Mouse (Mus musculus): ENCODE measurements around the gene Ankrd40. TPM values are rescaled to one million over a fixed set of nuclear protein-coding genes. Genes with fewer than 3 reads are reported as not detected.

Gene Ankrd40
- polyA plus RNA-seq, 1 experiment = 73.2 TPM

DNA sequence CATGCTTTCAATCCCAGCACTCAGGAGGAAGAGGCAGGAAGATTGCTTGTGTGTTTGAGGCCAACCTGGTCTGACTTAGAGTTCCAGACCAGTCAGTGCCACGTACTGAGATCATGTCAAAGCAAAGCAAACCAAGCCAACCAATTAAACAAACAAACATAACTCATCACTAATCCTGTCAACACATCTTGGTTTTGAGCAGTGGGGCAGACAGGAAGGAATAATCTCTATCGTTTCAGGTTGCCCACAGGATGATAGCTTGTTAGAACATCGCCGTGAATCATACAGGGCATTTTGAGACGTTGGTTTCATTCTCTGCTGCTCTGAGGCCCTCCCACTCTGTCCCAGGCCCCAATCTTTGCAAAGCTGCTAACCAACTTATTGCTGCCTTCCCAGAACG is 42.2 kb downstream of the Ankrd40 start:
- peaks cover 37% of the 10 kb centered on the region; the same call in 1 of the 2 replicates for H3K4me1 ChIP-seq (ENCODE audit: control insufficient read depth, insufficient read depth, insufficient read length, low read length)
- WGBS = 84% methylated on average over 6 of the region's 6 CpGs

DNA sequence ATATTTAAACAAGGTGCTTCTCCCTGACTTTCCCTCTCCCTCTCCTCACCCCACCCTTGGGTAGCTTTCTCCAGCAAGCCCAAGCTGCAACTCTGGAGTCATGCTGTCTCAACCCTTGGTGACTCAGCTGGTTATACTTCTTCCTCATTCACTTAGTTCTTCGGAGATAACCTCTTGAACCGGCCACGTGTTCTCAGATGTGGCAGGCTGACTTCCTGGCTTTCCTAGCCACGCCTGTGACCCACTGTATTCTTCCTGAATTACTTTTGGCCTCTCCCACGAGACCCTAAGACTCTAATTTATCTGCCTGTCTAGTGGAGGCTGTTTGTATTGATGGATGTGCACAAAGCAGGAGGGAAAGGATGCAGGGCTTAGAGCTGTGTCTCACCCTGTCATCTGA is 43.0 kb downstream of the Ankrd40 start:
- Histone ChIP-seq H3K4me1 (ENCODE audit: control insufficient read depth, insufficient read depth, insufficient read length, low read length) (peaks cover 33% of the 10 kb centered on the region; the same call in 1 of the 2 replicates), H3K27me3 (ENCODE audit: control insufficient read depth, insufficient read depth, low read length) (no peaks in the 10 kb centered on the region), H3K36me3 (ENCODE audit: control insufficient read depth, insufficient read depth, low read length) (peaks cover 13% of the 10 kb centered on the region), H3K27ac (ENCODE audit: insufficient read depth, low read depth, low read length) (peak overlapping the region; percentile 79), H3K4me3 (ENCODE audit: low read depth, low read length) (no peak overlapping the region)
- 3% methylated on average over 5 of the region's 5 CpGs for WGBS
- TF ChIP-seq CTCF (IDR thresholded peaks at IDR 0.05; ENCODE audit: extremely low read depth, insufficient read length, insufficient replicate concordance, low read depth, low read length) (no peak), POLR2A (IDR thresholded peaks at IDR 0.05; ENCODE audit: low read depth, low read length) (no peak)

More for the DNA sequence above, 42.2 kb downstream of the Ankrd40 start:
- TF ChIP-seq CTCF (IDR thresholded peaks at IDR 0.05; ENCODE audit: extremely low read depth, insufficient read length, insufficient replicate concordance, low read depth, low read length) = no peak
- no peak for TF ChIP-seq POLR2A (IDR thresholded peaks at IDR 0.05; ENCODE audit: low read depth, low read length)
- Histone ChIP-seq H3K36me3 (ENCODE audit: control insufficient read depth, insufficient read depth, low read length) (peaks cover 13% of the 10 kb centered on the region), H3K4me3 (ENCODE audit: low read depth, low read length) (no peak overlapping the region), H3K27me3 (ENCODE audit: control insufficient read depth, insufficient read depth, low read length) (no peaks in the 10 kb centered on the region), H3K27ac (ENCODE audit: insufficient read depth, low read depth, low read length) (peak overlapping the region; percentile 79; the same call in 1 of the 2 replicates)

DNA sequence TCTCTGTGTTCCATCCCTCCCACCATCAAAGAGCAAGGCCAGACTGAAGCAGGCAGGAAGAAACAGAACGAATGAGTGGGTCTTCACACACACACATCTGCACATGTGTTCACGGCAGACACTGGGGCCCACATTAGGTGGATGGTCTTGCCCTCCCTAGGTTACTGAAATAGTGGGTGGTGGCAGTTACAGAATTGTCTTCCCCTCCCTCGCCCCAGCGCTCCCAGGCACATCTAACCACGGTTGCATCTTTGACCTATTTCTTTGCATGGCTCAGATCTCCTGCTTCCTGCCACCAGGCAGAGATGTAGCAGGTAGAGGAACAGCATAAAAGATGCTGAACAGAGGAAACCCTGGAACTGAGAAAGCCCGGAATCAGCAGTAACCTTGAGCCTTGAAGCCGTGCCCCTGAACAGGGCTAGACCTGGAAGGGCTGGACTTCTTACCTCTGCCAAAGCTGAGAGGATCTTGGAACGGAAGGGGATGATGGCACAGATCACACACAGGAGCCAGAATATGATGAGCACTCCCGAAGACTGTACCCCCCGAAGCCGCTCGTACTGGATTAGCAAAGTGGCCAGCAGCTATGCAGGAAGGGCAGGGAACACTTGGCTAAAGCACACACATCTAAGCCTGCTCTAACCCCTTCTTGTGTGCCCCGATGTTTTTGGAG is 46.6 kb downstream of the Ankrd40 start:
- no peak for TF ChIP-seq CTCF (IDR thresholded peaks at IDR 0.05; ENCODE audit: extremely low read depth, insufficient read length, insufficient replicate concordance, low read depth, low read length)
- TF ChIP-seq POLR2A (IDR thresholded peaks at IDR 0.05; ENCODE audit: low read depth, low read length) = no peak
- no peak overlapping the region for H3K27ac ChIP-seq (ENCODE audit: insufficient read depth, low read depth, low read length)
- H3K36me3 ChIP-seq (ENCODE audit: control insufficient read depth, insufficient read depth, low read length) = peaks cover 7% of the 10 kb centered on the region
- H3K27me3 ChIP-seq (ENCODE audit: control insufficient read depth, insufficient read depth, low read length) = no peaks in the 10 kb centered on the region
- no peak overlapping the region for H3K4me3 ChIP-seq (ENCODE audit: low read depth, low read length)
- 89% methylated on average over 13 of the region's 13 CpGs for WGBS
- H3K4me1 ChIP-seq (ENCODE audit: control insufficient read depth, insufficient read depth, insufficient read length, low read length) = peaks cover 23% of the 10 kb centered on the region; the same call in 1 of the 2 replicates

DNA sequence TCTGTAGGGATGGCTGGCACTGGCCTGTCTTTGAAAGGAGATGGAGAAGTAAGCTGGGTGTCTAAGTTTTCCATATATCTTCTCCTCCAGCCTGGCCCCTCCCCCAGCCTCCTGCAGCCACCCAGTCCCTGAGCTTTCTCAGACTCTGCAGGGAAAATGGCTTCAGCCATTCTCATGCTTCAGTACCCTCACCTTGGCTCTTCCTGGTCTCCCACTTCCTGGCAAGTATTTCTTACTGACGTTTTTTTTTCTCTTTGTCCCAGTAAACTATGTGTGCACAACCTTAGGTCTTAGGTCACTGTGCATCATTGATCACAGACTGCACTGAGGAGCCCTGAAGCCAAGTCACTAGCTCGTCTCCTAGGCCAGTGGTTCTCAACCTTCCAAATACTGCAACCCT is 51.3 kb downstream of the Ankrd40 start:
- WGBS = 44% methylated on average over 2 of the region's 2 CpGs
- no peak overlapping the region for H3K4me3 ChIP-seq (ENCODE audit: low read depth, low read length)
- no peak overlapping the region for H3K27ac ChIP-seq (ENCODE audit: insufficient read depth, low read depth, low read length)
- no peaks in the 10 kb centered on the region for H3K36me3 ChIP-seq (ENCODE audit: control insufficient read depth, insufficient read depth, low read length)
- peaks cover under 1% of the 10 kb centered on the region; the same call in 1 of the 2 replicates for H3K4me1 ChIP-seq (ENCODE audit: control insufficient read depth, insufficient read depth, insufficient read length, low read length)
- no peaks in the 10 kb centered on the region for H3K27me3 ChIP-seq (ENCODE audit: control insufficient read depth, insufficient read depth, low read length)
- TF ChIP-seq CTCF (IDR thresholded peaks at IDR 0.05; ENCODE audit: extremely low read depth, insufficient read length, insufficient replicate concordance, low read depth, low read length) = no peak
- no peak for TF ChIP-seq POLR2A (IDR thresholded peaks at IDR 0.05; ENCODE audit: low read depth, low read length)

DNA sequence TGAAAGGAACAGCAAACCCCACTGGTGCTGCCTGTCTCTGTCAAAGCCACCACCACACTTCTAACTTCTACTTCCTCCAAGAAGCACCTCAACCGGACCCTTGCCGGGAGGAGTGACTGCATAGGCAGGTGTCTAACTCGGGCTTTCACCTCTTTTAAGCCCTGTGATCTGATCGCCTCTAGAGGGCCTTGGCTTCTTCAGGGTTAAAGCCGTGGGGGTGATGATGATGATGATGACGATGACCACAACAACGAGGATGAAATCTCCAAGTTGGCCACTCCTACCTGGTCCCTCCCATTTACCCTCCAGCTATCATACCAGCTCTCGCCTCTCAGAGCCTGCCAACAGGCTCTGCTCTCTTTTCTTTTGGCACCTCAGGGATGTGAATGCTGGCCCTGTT is 51.9 kb downstream of the Ankrd40 start:
- TF ChIP-seq CTCF (IDR thresholded peaks at IDR 0.05; ENCODE audit: extremely low read depth, insufficient read length, insufficient replicate concordance, low read depth, low read length) (no peak), POLR2A (IDR thresholded peaks at IDR 0.05; ENCODE audit: low read depth, low read length) (no peak)
- H3K27me3 ChIP-seq (ENCODE audit: control insufficient read depth, insufficient read depth, low read length) = no peaks in the 10 kb centered on the region
- H3K4me1 ChIP-seq (ENCODE audit: control insufficient read depth, insufficient read depth, insufficient read length, low read length) = peaks cover 2% of the 10 kb centered on the region; the same call in 1 of the 2 replicates
- H3K36me3 ChIP-seq (ENCODE audit: control insufficient read depth, insufficient read depth, low read length) = no peaks in the 10 kb centered on the region
- no peak overlapping the region for H3K27ac ChIP-seq (ENCODE audit: insufficient read depth, low read depth, low read length)
- no peak overlapping the region for H3K4me3 ChIP-seq (ENCODE audit: low read depth, low read length)
- WGBS = 74% methylated on average over 8 of the region's 8 CpGs

DNA sequence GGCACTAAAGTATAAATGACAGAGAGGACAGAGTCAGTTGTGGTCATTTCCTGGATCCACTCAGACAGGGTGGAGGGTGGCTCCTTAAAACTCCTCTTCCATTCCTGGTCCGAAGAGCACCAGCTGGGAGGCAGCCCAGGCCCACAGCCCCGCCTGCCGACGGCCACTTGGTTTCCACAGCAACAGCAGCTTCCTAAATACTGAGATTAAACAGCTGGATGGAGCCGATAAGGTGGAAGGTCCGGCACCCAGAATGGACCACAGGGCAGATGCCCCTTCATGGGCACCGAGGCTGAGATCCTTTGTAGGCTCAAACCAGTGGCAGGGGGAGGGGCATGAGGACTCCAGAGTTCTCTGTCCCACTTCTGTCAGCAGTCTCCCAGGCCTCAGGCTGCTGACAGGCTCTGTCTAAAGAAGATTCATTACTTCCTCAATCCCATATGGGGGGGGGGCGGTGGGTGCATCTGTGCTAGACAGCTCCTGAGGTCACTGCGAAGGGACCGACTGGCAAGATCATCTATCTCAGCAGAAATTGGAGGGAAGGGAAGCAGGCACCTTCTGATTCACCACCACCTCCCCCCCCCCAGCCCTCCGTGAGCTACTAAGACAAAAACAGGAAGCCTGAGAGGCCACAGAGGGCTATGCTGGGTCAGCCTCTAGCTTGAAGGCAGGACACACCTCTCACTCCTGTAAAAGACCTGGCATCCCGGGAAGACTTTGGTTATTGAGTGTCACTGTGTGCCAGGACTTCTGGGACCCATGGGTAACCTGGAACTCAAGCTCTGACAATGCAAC is 58.4 kb downstream of the Ankrd40 start:
- H3K27ac ChIP-seq (ENCODE audit: insufficient read depth, low read depth, low read length) = peak overlapping the region; percentile 45; the same call in 1 of the 2 replicates
- peaks cover 34% of the 10 kb centered on the region for H3K4me1 ChIP-seq (ENCODE audit: control insufficient read depth, insufficient read depth, insufficient read length, low read length)
- H3K36me3 ChIP-seq (ENCODE audit: control insufficient read depth, insufficient read depth, low read length) = no peaks in the 10 kb centered on the region
- H3K27me3 ChIP-seq (ENCODE audit: control insufficient read depth, insufficient read depth, low read length) = no peaks in the 10 kb centered on the region
- peak overlapping the region; percentile 10; the same call in 1 of the 2 replicates for H3K4me3 ChIP-seq (ENCODE audit: low read depth, low read length)
- 27% methylated on average over 12 of the region's 12 CpGs for WGBS
- TF ChIP-seq POLR2A (IDR thresholded peaks at IDR 0.05; ENCODE audit: low read depth, low read length) (no peak), CTCF (IDR thresholded peaks at IDR 0.05; ENCODE audit: extremely low read depth, insufficient read length, insufficient replicate concordance, low read depth, low read length) (no peak)

DNA sequence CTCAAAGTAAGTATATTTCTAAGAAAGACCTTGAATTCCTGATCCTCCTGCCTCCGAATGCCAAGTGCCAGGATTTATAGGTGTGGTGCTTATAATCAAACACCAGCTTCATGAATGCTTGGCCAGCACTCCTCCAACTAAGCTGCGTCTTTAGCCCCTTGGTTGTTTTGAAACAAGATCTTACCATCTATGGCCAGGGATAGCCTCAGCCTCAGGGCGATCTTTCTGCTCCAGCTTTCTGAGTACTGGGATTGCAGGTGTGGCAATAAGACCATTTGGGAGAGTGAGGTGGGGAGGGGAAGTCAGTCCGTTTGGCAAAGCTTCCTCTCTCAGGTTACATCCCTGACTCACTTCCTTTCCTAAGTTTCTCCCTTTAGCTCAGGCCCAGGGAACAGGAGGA is 60.0 kb downstream of the Ankrd40 start:
- no peaks in the 10 kb centered on the region for H3K27me3 ChIP-seq (ENCODE audit: control insufficient read depth, insufficient read depth, low read length)
- TF ChIP-seq POLR2A (IDR thresholded peaks at IDR 0.05; ENCODE audit: low read depth, low read length) (no peak), CTCF (IDR thresholded peaks at IDR 0.05; ENCODE audit: extremely low read depth, insufficient read length, insufficient replicate concordance, low read depth, low read length) (no peak)
- no peak overlapping the region for H3K27ac ChIP-seq (ENCODE audit: insufficient read depth, low read depth, low read length)
- no peak overlapping the region for H3K4me3 ChIP-seq (ENCODE audit: low read depth, low read length)
- no peaks in the 10 kb centered on the region for H3K36me3 ChIP-seq (ENCODE audit: control insufficient read depth, insufficient read depth, low read length)
- peaks cover 42% of the 10 kb centered on the region for H3K4me1 ChIP-seq (ENCODE audit: control insufficient read depth, insufficient read depth, insufficient read length, low read length)
- WGBS = 78% methylated on average over 4 of the region's 4 CpGs

Data from small intestine, adult 2 months (tissue).